Mouse (Mus musculus): ENCODE data around the gene Gm14443. TPM values are rescaled to one million over a fixed set of nuclear protein-coding genes. Genes with fewer than 3 reads are reported as not detected.
"Not testable (repeated sequence)": the region's sequence is repeated elsewhere in the genome, so short reads cannot be mapped to it uniquely, and the experiment has no call there.

Gene Gm14443
- polyA plus RNA-seq, 1 experiment from 2014 or later, result 1.2 TPM

DNA sequence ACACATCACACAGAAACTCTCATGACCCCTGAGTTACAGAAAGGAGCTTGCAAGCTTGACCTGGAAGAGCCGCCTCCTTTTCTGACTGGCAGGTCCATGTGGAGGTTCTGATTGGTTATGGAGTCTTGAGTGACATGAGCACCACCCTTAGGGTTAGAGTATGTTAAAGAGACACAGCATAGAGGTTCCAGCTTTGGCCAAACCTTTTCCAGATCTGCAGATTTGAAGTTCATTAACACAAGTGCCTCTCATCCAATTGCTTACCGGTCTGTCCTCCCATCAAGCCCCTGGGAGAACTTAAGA lies 33.7 kb downstream of the Gm14443 start, which contains the start of gene Gm14399:
Gene Gm14399, minus strand, starts transcription at position 20 of the 303 bp plus-strand sequence.
- WGBS, result 9% methylated on average over 1 of the region's 2 CpGs
- H3K9me3 ChIP-seq; ATAC-seq (ENCODE audit: low FRiP score, low read depth); H3K27me3 ChIP-seq; H3K4me1 ChIP-seq (replicated peaks); H3K36me3 ChIP-seq: not testable (repeated sequence)
- Histone ChIP-seq H3K27ac (replicated peaks) (0 out of 2 replicates have a peak within 1 kb of the TSS, but pooled peaks have one; percentile 20), H3K9ac (peak within 1 kb of the TSS; percentile 43; the same call in 1 of the 2 replicates), H3K4me2 (peak within 1 kb of the TSS; percentile 49), H3K4me3 (peak within 1 kb of the TSS; percentile 49)

GRCm38 (mm10) chr2:175141118-175141992 lies 34.3 kb downstream of the Gm14443 start:
- not testable (repeated sequence) for H3K4me1 ChIP-seq (replicated peaks); ATAC-seq (ENCODE audit: low FRiP score, low read depth); H3K27me3 ChIP-seq; H3K36me3 ChIP-seq; H3K9me3 ChIP-seq
- peak overlapping the region; percentile 43; the same call in 1 of the 2 replicates for H3K9ac ChIP-seq
- 4% methylated on average over 24 of the region's 25 CpGs for WGBS
- peak overlapping the region; percentile 49 for H3K4me2 ChIP-seq
- H3K27ac ChIP-seq (replicated peaks), result 0 out of 2 replicates have a peak overlapping the region, but pooled peaks have one; percentile 20
- peak overlapping the region; percentile 49 for H3K4me3 ChIP-seq

- ATAC-seq (ENCODE audit: low FRiP score, low read depth), result not testable (repeated sequence)
Measured at GRCm38 (mm10) chr2:175140624-175141023, 35.0 kb downstream of the Gm14443 start.

More at GRCm38 (mm10) chr2:175140624-175141023, 35.0 kb downstream of the Gm14443 start:
- not testable (repeated sequence) for H3K4me2 ChIP-seq; H3K27ac ChIP-seq (replicated peaks); H3K4me1 ChIP-seq (replicated peaks); H3K36me3 ChIP-seq; H3K4me3 ChIP-seq; H3K27me3 ChIP-seq; H3K9me3 ChIP-seq; H3K9ac ChIP-seq

Other genes starting within 250 kb of the Gm14443 start
- not detected in 2 replicates for gene Gm14444, start 165.6 kb downstream of the Gm14443 start, polyA plus RNA-seq (2015; fragmentation: Nextera tagmentation; extraction: Ambion mirVana)
- gene Gm14393, start 108.1 kb downstream of the Gm14443 start, polyA plus RNA-seq (2015; fragmentation: Nextera tagmentation; extraction: Ambion mirVana), result not detected in 2 replicates
- gene Gm14399, start 33.9 kb downstream of the Gm14443 start, polyA plus RNA-seq (2015; fragmentation: Nextera tagmentation; extraction: Ambion mirVana), result 5.5 and 6.8 TPM in 2 replicates
- gene Gm14391, start 31.0 kb upstream of the Gm14443 start, polyA plus RNA-seq (2015; fragmentation: Nextera tagmentation; extraction: Ambion mirVana), result 11.0 and 12.4 TPM in 2 replicates
- 2.1 and 2.4 TPM in 2 replicates for gene Gm14440, start 99.3 kb upstream of the Gm14443 start, polyA plus RNA-seq (2015; fragmentation: Nextera tagmentation; extraction: Ambion mirVana)
- gene Gm4631, start 162.3 kb upstream of the Gm14443 start, polyA plus RNA-seq (2015; fragmentation: Nextera tagmentation; extraction: Ambion mirVana), result 16.8 and 19.4 TPM in 2 replicates
- gene Zfp968, start 196.6 kb upstream of the Gm14443 start, polyA plus RNA-seq (2015; fragmentation: Nextera tagmentation; extraction: Ambion mirVana), result 3.2 and 4.8 TPM in 2 replicates

Data from hindbrain, embryonic 15.5 days (tissue).